In the genomic region with DNA sequence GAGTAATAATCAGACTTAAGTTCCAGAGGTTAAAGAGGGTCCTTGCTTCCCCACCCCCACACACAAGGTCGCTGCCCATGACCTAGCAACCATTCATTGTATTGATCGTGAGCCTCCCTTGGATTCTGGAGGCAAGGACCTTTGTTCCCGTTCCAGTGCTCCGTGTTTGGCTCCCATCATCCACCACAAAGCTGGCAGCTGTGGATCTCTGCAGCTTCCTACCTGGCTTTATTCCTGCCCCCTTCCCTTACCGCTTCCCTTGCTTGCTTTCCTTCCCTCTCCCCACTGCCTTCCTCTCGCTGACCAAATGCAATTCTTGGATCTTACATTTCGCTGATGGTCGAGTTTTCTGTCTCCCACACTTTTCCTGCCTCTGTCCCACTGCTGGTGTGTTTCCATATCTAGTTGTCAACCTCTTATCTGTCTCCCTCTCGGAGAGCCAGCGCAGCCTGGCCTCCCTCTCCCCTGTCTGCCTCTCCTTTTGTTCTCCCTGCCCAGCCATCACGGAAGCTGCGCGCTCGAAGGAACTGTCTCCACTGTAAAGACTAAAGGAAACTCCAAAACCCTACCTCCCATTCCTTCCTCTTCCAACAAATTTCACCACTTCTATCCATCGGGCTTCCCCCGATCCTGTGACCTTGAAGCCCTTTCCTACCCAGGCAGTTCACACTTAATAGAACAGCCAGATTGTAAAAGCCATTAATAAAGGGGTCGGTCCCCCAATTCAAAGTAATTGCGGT, we compare ENCODE assay signal across 9 mouse cellular contexts. TPM values are rescaled to one million over a fixed set of nuclear protein-coding genes. Genes with fewer than 3 reads are reported as not detected.
A peak's percentile ranks its signal among the peaks of the same experiment; 100 is the strongest.
DNase-seq lines count a peak whose midpoint lies in the region; ATAC-seq and TF ChIP-seq lines count a peak whose summit lies in the region.
"Had no signal": no experiment of that assay in that cellular context is flagged by ENCODE, and none has a peak within 500 bp of the region (broad histone marks: within the 10 kb centered on the region; RNA-seq: fewer than 3 reads in every experiment).

No protein-coding gene starts in this region.

- H3K4me2 ChIP-seq in embryonic facial prominence, embryonic 12.5 days (replicated peaks): peak overlapping the region; percentile 92
- H3K4me2 ChIP-seq in intestine, embryonic 14.5 days (ENCODE audit: low read length): peak overlapping the region; percentile 70

- peaks cover 8% of the 10 kb centered on the region; the same call in 1 of the 2 replicates for H3K4me1 ChIP-seq in kidney, adult 2 months (ENCODE audit: control insufficient read depth, insufficient read depth, low read length)
- H3K4me1 ChIP-seq in embryonic facial prominence, embryonic 12.5 days: peaks cover 44% of the 10 kb centered on the region
- H3K4me1 ChIP-seq in intestine, embryonic 14.5 days (replicated peaks; ENCODE audit: control insufficient read depth, insufficient read depth, low read length): peaks cover 48% of the 10 kb centered on the region

- H3K9me3 ChIP-seq in embryonic facial prominence, embryonic 12.5 days: no peaks in the 10 kb centered on the region
- H3K9me3 ChIP-seq in intestine, embryonic 14.5 days (ENCODE audit: control insufficient read depth, low read length): no peaks in the 10 kb centered on the region

- no peak for TF ChIP-seq CTCF in kidney, adult 2 months (conservative IDR thresholded peaks at IDR 0.05; ENCODE audit: insufficient read depth, insufficient read length, low read depth, low read length)

- ATAC-seq in embryonic facial prominence, embryonic 12.5 days (ENCODE audit: insufficient number of reproducible peaks, insufficient read depth, low FRiP score, low TSS enrichment): no peak
- ATAC-seq in intestine, embryonic 14.5 days (replicated peaks; ENCODE audit: low FRiP score, low TSS enrichment, low read depth): no peak
- no peak for ATAC-seq in megakaryocyte progenitor cell, adult 5-6 weeks (replicated peaks; ENCODE audit: poor library complexity)

- H3K9ac ChIP-seq in embryonic facial prominence, embryonic 12.5 days: peak overlapping the region; percentile 97
- H3K9ac ChIP-seq in intestine, embryonic 14.5 days (ENCODE audit: low read length): peak overlapping the region; percentile 99

- H3K27ac ChIP-seq in kidney, adult 2 months (ENCODE audit: insufficient read depth, low read depth, low read length): peak overlapping the region; percentile 36; the same call in 1 of the 2 replicates
- peak overlapping the region; percentile 99 for H3K27ac ChIP-seq in embryonic facial prominence, embryonic 12.5 days
- peak overlapping the region; percentile 99 for H3K27ac ChIP-seq in intestine, embryonic 14.5 days (ENCODE audit: low read depth)

- no peaks in the 10 kb centered on the region for H3K27me3 ChIP-seq in kidney, adult 2 months (replicated peaks; ENCODE audit: control insufficient read depth, insufficient read depth, low read length)
- H3K27me3 ChIP-seq in embryonic facial prominence, embryonic 12.5 days: no peaks in the 10 kb centered on the region
- no peaks in the 10 kb centered on the region for H3K27me3 ChIP-seq in intestine, embryonic 14.5 days (replicated peaks; ENCODE audit: control insufficient read depth, insufficient read depth, low read length)

- TF ChIP-seq POLR2A in kidney, adult 2 months (IDR thresholded peaks at IDR 0.05; ENCODE audit: low read depth, low read length): no peak

- no peaks in the 10 kb centered on the region for H3K36me3 ChIP-seq in kidney, adult 2 months (ENCODE audit: control insufficient read depth, insufficient read depth, low read length)
- H3K36me3 ChIP-seq in embryonic facial prominence, embryonic 12.5 days: peaks cover 17% of the 10 kb centered on the region
- peaks cover 20% of the 10 kb centered on the region for H3K36me3 ChIP-seq in intestine, embryonic 14.5 days (ENCODE audit: control insufficient read depth, insufficient read depth, low read length)

- H3K4me3 ChIP-seq in kidney, adult 2 months (ENCODE audit: insufficient read depth, low read depth, low read length): peak overlapping the region; percentile 59
- H3K4me3 ChIP-seq in embryonic facial prominence, embryonic 12.5 days: peak overlapping the region; percentile 87
- H3K4me3 ChIP-seq in intestine, embryonic 14.5 days (ENCODE audit: low read depth, low read length): peak overlapping the region; percentile 87

- 33% methylated on average over 18 of the region's 18 CpGs for WGBS in kidney, adult 2 months
- WGBS in embryonic facial prominence, embryonic 12.5 days: 6% methylated on average over 18 of the region's 18 CpGs
- WGBS in intestine, embryonic 14.5 days: 5% methylated on average over 18 of the region's 18 CpGs

- DNase-seq in kidney, adult 2 months: no peak
- DNase-seq in kidney, postnatal 14 days: no peak
- peak; percentile 72 for DNase-seq in intestine, embryonic 14.5 days (ENCODE audit: low spot score)
- peak; percentile 50 for DNase-seq in neural tube, embryonic 10.5 days (ENCODE audit: extremely low spot score, low spot score)
- DNase-seq in cerebellum, adult 11-12 months: no peak
- no peak for DNase-seq in B cell, adult 2 months

RNA-seq across cellular contexts. Expression of a gene that starts 0.8 kb away (rescaled TPM):
- 37.2 and 42.1 TPM in 2 replicates for polyA plus RNA-seq in kidney, adult 2 months (2012; rRNA removed)
- 182 and 194 TPM in 2 replicates for polyA plus RNA-seq in embryonic facial prominence, embryonic 12.5 days (2016; fragmentation: Nextera tagmentation; extraction: Ambion mirVana)
- polyA plus RNA-seq in intestine, embryonic 14.5 days (2014; fragmentation: Nextera tagmentation; extraction: Ambion mirVana): 129 and 133 TPM in 2 replicates
- 2.1 and 4.5 TPM in 2 replicates for total RNA-seq in megakaryocyte progenitor cell, adult 5-6 weeks (2015)
- 3.0 and 4.1 TPM in 2 replicates for total RNA-seq in megakaryocyte progenitor cell, adult 5-6 weeks (2017)

RNA-seq across cellular contexts. Expression of a gene that starts 3.9 kb away (rescaled TPM):
- 366 and 425 TPM in 2 replicates for polyA plus RNA-seq in kidney, adult 2 months (2012; rRNA removed)
- polyA plus RNA-seq in embryonic facial prominence, embryonic 12.5 days (2016; fragmentation: Nextera tagmentation; extraction: Ambion mirVana): 253 and 263 TPM in 2 replicates
- polyA plus RNA-seq in intestine, embryonic 14.5 days (2014; fragmentation: Nextera tagmentation; extraction: Ambion mirVana): 316 and 324 TPM in 2 replicates
- 118 and 124 TPM in 2 replicates for total RNA-seq in megakaryocyte progenitor cell, adult 5-6 weeks (2015)
- 75.1 and 86.7 TPM in 2 replicates for total RNA-seq in megakaryocyte progenitor cell, adult 5-6 weeks (2017)

RNA-seq across cellular contexts. Expression of a gene that starts 13.0 kb away (rescaled TPM):
- polyA plus RNA-seq in kidney, adult 2 months (2012; rRNA removed): 454 and 464 TPM in 2 replicates
- 4.8 and 5.2 TPM in 2 replicates for polyA plus RNA-seq in embryonic facial prominence, embryonic 12.5 days (2016; fragmentation: Nextera tagmentation; extraction: Ambion mirVana)
- polyA plus RNA-seq in intestine, embryonic 14.5 days (2014; fragmentation: Nextera tagmentation; extraction: Ambion mirVana): 19.3 and 21.5 TPM in 2 replicates
- 2.7 and 3.5 TPM in 2 replicates for total RNA-seq in megakaryocyte progenitor cell, adult 5-6 weeks (2015)
- 5.4 and 6.4 TPM in 2 replicates for total RNA-seq in megakaryocyte progenitor cell, adult 5-6 weeks (2017)

RNA-seq across cellular contexts. Expression of a gene that starts 33.4 kb away (rescaled TPM):
- 168 and 211 TPM in 2 replicates for polyA plus RNA-seq in kidney, adult 2 months (2012; rRNA removed)
- polyA plus RNA-seq in embryonic facial prominence, embryonic 12.5 days (2016; fragmentation: Nextera tagmentation; extraction: Ambion mirVana): 33.1 and 34.6 TPM in 2 replicates
- polyA plus RNA-seq in intestine, embryonic 14.5 days (2014; fragmentation: Nextera tagmentation; extraction: Ambion mirVana): 43.7 and 50.7 TPM in 2 replicates
- total RNA-seq in megakaryocyte progenitor cell, adult 5-6 weeks (2015): 23.5 and 25.0 TPM in 2 replicates
- 27.4 and 37.2 TPM in 2 replicates for total RNA-seq in megakaryocyte progenitor cell, adult 5-6 weeks (2017)

RNA-seq across cellular contexts. Expression of a gene that starts 45.3 kb away (rescaled TPM):
- 0.23 and 0.30 TPM in 2 replicates for polyA plus RNA-seq in kidney, adult 2 months (2012; rRNA removed)
- 5.5 and 6.9 TPM in 2 replicates for polyA plus RNA-seq in embryonic facial prominence, embryonic 12.5 days (2016; fragmentation: Nextera tagmentation; extraction: Ambion mirVana)
- 2.9 and 3.7 TPM in 2 replicates for polyA plus RNA-seq in intestine, embryonic 14.5 days (2014; fragmentation: Nextera tagmentation; extraction: Ambion mirVana)
- 0.29 and 0.62 TPM in 2 replicates for total RNA-seq in megakaryocyte progenitor cell, adult 5-6 weeks (2015)
- 2.2 TPM in 1 of 2 replicates, not detected in the other for total RNA-seq in megakaryocyte progenitor cell, adult 5-6 weeks (2017)
- total RNA-seq: heart, adult 18-20 months had no signal

Comparison
In these comparisons a context has a peak if more than half of its experiments do, and no peak if none do; other contexts are left out.
1. DNase-seq: peak in intestine, embryonic 14.5 days (single experiment) and neural tube, embryonic 10.5 days (single experiment); none in kidney, adult 2 months (single experiment), kidney, postnatal 14 days (single experiment), cerebellum, adult 11-12 months (single experiment) and B cell, adult 2 months (0 of 2).
2. H3K27ac ChIP-seq: peak in every context shown above with its lines; median percentile 99 in embryonic facial prominence, embryonic 12.5 days; 99 in intestine, embryonic 14.5 days; 36 in kidney, adult 2 months.
3. RNA of a gene that starts 13.0 kb away (polyA plus RNA-seq): 454 to 464 TPM in kidney, adult 2 months; 19.3 to 21.5 TPM in intestine, embryonic 14.5 days and 4.8 to 5.2 TPM in embryonic facial prominence, embryonic 12.5 days; every median in the first group is over 10 times any median in the second.
4. Peak in every context shown above with its lines, with median percentiles within 50 percentile points of each other: H3K4me3 ChIP-seq.